Mouse (Mus musculus) small intestine, adult 2 months (tissue): ENCODE data around the gene Gda.

Source experiments
- CTCF ChIP-seq: fragments of 200-500 bp; IDR thresholded peaks from 2 replicates; pipeline ENCODE4 v1.5.1; 2012; ENCODE audit warnings: low read depth, mild to moderate bottlenecking, control low read depth, inconsistent platforms, low read length, moderate library complexity, mixed read lengths; ENCODE audit not compliant: insufficient replicate concordance, insufficient read length; ENCODE audit errors: extremely low read depth
- POLR2A ChIP-seq: fragments of 200-500 bp; IDR thresholded peaks from 2 replicates; pipeline ENCODE4 v1.6.1; 2012; ENCODE audit warnings: low read depth, mild to moderate bottlenecking, control low read depth, inconsistent platforms, low read length, moderate library complexity

DNA sequence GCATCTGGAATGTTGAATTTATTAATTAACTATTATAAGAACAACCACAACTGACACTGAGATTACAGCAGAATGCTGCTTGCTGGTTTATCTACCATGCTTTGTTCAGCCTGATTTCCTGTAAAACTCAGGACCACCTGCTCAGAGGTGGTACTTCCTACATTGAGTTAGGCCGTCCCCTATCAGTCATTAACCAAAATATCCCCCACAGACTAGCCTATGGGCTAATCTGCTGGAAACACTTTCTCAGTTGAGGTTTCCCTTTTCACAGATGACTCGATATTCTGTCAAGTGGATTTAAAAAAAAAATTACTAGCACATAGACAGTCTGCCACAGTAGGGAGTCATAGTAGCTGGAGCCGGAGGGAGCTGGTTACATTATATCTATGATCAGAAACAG lies 31.5 kb downstream of the Gda start:
- TF ChIP-seq CTCF, result no peak
- TF ChIP-seq POLR2A, result no peak
